Mouse (Mus musculus) thymus, adult 2 months (tissue): ENCODE results near the gene Ctf1. TPM values are rescaled to one million over a fixed set of nuclear protein-coding genes. Genes with fewer than 3 reads are reported as not detected.

Experiments used
- DNase-seq: peaks from one replicate; pipeline ENCODE4 v3.0.0; 2021
- H3K27ac ChIP-seq: fragments of 200-500 bp; 2 replicates; pipeline ENCODE4 v1.5.1; 2012; ENCODE audit warnings: low read length, control low read depth; ENCODE audit not compliant: control insufficient read depth, insufficient read depth
- H3K27me3 ChIP-seq: fragments of 200-500 bp; 2 replicates; pipeline ENCODE4 v1.6.1; 2012; ENCODE audit warnings: mild to moderate bottlenecking, low read length, moderate library complexity, mixed read lengths; ENCODE audit not compliant: control insufficient read depth, insufficient read depth
- H3K36me3 ChIP-seq: fragments of 200-500 bp; 2 replicates; pipeline ENCODE4 v1.6.1; 2012; ENCODE audit warnings: mild to moderate bottlenecking, low read length, moderate library complexity; ENCODE audit not compliant: control insufficient read depth, insufficient read depth
- H3K4me1 ChIP-seq: fragments of 200-500 bp; replicated peaks from 2 replicates; pipeline ENCODE4 v1.6.1; 2012; ENCODE audit warnings: low read length; ENCODE audit not compliant: control insufficient read depth, insufficient read depth
- H3K4me3 ChIP-seq: fragments of 200-500 bp; 2 replicates; pipeline ENCODE4 v1.5.1; 2012; ENCODE audit warnings: mild to moderate bottlenecking, low read length, control low read depth, moderate library complexity; ENCODE audit not compliant: control insufficient read depth, insufficient read depth
- CTCF ChIP-seq: fragments of 200-500 bp; IDR thresholded peaks from 2 replicates; pipeline ENCODE4 v1.5.1; 2012; ENCODE audit warnings: mild to moderate bottlenecking, control low read depth, low read length, moderate library complexity, borderline replicate concordance; ENCODE audit not compliant: control insufficient read depth, poor library complexity, insufficient read depth; ENCODE audit errors: extremely low read depth
- POLR2A ChIP-seq: fragments of 200-500 bp; IDR thresholded peaks from 2 replicates; pipeline ENCODE4 v1.6.1; 2012; ENCODE audit warnings: mild to moderate bottlenecking, low read length, control low read depth, moderate library complexity; ENCODE audit not compliant: control insufficient read depth, poor library complexity, insufficient read depth; ENCODE audit errors: extremely low read depth
- WGBS: fragments of 180-500 bp; shearing (Covaris S2); methylation state at CpG from one replicate; pipeline ENCODE4 v1.1.7; 2018; 5-methylcytosine and 5-hydroxymethylcytosine counted together
- polyA plus RNA-seq: library from polyadenylated mRNA; depleted of rRNA; stranded (reverse); fragments of >200 nt; gene quantifications from 2 replicates; pipeline ENCODE4 v1.2.3, GENCODE M21; 2012

The Ctf1 gene
- polyA plus RNA-seq, 1 experiment = 15.8 TPM

DNA sequence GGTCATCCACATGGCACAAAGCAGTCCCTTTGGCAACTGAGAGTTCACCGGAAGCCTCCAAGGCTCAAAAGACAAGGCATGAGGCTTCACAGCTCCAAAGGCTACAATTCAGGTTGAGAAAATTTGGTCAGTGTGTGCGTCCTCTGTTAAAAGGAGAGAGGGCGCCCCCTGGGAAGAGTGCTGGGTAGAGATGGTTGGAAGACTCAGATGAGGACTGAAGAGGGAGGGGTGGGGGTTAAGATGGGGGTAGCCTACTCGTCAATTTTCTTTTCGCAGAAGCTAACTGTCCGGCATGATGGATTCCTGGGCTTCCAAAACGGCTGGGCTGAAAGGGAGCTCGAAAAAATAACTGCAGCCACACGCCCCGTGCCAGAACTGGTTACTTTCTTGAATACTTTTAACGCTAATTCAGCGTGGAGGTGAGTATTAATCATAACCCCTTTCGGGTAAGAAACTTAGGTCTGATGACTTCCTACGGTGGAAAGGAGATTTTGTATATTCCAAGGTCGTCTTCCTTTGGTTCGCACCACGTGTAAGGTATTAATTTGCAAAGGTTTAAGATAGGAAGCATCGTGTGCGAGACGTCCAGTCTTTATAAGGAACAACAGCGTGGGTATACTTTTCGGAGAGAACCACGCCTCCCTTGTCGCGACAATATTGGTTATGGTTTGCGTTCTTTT lies 32.0 kb downstream of the Ctf1 start, which contains the start of gene Fbxl19:
TSS of gene Fbxl19 (plus strand) at position 178 of the 680 bp plus-strand sequence.
- peak within 1 kb of the TSS; percentile 81 for H3K4me3 ChIP-seq
- WGBS = under 1% methylated on average over 26 of the region's 26 CpGs
- peak; percentile 72 for DNase-seq
- H3K4me1 ChIP-seq = peaks cover 15% of the 10 kb centered on the region
- peaks cover under 1% of the 10 kb centered on the region; the same call in 1 of the 2 replicates for H3K36me3 ChIP-seq
- H3K27ac ChIP-seq = peak within 1 kb of the TSS; percentile 64; the same call in 1 of the 2 replicates
- no peak for TF ChIP-seq POLR2A
- TF ChIP-seq CTCF = no peak
- H3K27me3 ChIP-seq = no peaks in the 10 kb centered on the region

- TF ChIP-seq CTCF = no peak
- TF ChIP-seq POLR2A = peak; percentile 9; the same call in 1 of the 2 replicates
- Histone ChIP-seq H3K36me3 (peaks cover 7% of the 10 kb centered on the region; the same call in 1 of the 2 replicates), H3K4me1 (peaks cover 15% of the 10 kb centered on the region), H3K27me3 (no peaks in the 10 kb centered on the region), H3K4me3 (peak overlapping the region; percentile 81), H3K27ac (peak overlapping the region; percentile 64)
- WGBS = under 1% methylated on average over 19 of the region's 19 CpGs
- DNase-seq = peak; percentile 90
Measured at GRCm38 (mm10) chr7:127745251-127745651, 32.7 kb downstream of the Ctf1 start.

GRCm38 (mm10) chr7:127745652-127746493 lies 33.3 kb downstream of the Ctf1 start:
- Histone ChIP-seq H3K27ac (peak overlapping the region; percentile 64), H3K4me3 (peak overlapping the region; percentile 81), H3K27me3 (no peaks in the 10 kb centered on the region), H3K4me1 (peaks cover 15% of the 10 kb centered on the region), H3K36me3 (peaks cover 7% of the 10 kb centered on the region; the same call in 1 of the 2 replicates)
- WGBS = under 1% methylated on average over 39 of the region's 39 CpGs
- TF ChIP-seq POLR2A (peak; percentile 14; the same call in 1 of the 2 replicates), CTCF (0 out of 2 replicates have a peak, but pooled peaks have one; percentile 3)
- DNase-seq = peak; percentile 76

DNA sequence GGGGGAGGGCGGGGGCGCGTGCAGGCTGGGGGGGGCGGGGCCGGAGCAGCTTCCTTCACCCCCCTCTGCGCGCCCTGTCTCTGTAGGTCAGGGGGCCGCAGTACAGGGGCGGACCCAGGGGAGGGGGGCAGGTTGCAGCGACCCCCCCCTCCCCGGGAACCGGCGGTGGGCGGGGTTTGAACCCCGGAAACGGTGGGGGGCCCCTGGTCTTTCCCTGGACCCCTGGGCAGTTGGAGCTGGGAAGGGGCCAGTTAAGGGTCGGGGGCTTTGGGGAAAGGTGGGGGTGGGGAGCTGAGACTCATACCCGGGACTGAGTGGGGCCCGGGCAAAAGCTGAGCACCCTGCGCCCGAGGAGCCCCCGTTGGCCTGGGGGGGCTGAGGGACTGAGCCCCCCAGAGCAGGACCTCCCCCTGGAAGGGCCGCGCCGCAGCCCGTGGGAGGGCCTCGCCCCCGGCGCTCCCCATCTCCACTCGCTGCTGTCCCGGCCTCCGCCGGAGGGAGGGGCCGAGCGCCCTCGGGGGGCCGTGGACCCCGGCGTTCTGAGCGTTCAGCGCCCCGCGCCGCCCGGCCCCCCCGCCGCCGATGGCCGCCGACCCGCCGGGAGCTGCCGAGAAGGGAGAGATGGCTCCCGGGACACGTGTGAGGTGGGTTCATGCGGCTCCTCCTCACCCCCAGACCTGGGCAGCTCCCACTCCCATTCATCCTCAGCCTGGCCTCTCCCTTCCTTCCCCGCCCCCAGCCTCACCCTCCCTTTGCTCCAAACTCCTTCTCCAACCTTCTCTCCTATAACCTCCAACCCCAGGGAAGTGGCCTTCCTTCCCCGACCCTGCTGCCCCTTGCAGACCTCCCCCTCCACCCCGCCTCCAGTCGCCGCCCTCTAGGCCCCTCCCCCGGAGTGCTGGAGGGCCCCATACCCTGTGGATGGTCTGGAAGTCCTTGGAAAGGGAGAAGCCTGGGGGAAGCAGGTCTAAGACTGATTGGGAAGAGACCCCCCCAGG lies 34.3 kb downstream of the Ctf1 start:
- Histone ChIP-seq H3K36me3 (peaks cover 7% of the 10 kb centered on the region; the same call in 1 of the 2 replicates), H3K4me3 (peak overlapping the region; percentile 81), H3K27me3 (no peaks in the 10 kb centered on the region), H3K4me1 (peaks cover 15% of the 10 kb centered on the region), H3K27ac (no peak overlapping the region)
- 4% methylated on average over 36 of the region's 62 CpGs for WGBS
- peak; percentile 40 for DNase-seq
- no peak for TF ChIP-seq POLR2A
- no peak for TF ChIP-seq CTCF

DNA sequence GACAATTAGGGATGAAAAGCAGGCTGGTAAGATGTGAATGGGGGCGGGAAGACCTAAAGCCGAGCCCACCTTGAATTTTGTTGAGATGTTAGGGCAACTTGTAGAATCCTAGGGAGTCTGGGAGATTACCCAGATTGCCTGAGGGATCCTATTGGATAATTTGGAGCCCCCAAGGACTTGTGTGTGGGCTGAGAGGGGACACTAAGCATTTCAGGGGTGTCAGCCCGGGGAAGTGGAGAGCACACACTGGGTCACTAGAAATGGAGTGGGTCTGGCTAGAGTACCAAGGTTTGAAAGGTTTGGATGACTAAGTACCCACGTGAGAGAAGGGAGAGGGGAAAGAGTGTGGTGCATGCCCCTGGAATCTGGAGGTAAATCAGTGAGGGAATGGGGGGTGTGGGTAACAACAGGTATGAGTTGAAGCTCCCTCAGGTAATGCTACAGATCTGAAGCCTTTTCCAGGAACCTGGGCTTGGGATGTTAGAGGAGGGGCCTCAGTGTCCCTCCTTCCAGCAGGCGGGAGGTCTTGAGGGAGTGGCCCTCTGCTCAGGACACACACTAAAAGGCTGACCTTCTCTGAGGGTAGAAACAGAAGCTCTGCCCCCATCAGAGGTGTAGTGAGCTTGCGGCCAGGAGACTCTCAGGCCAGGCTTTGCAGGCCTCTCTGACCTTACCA lies 35.2 kb downstream of the Ctf1 start:
- DNase-seq = no peak
- WGBS = 86% methylated on average over 6 of the region's 6 CpGs
- H3K27me3 ChIP-seq = no peaks in the 10 kb centered on the region
- no peak overlapping the region for H3K4me3 ChIP-seq
- H3K36me3 ChIP-seq = peaks cover 13% of the 10 kb centered on the region; the same call in 1 of the 2 replicates
- H3K4me1 ChIP-seq = peaks cover 15% of the 10 kb centered on the region
- TF ChIP-seq CTCF = no peak
- H3K27ac ChIP-seq = no peak overlapping the region

GRCm38 (mm10) chr7:127748235-127748560 lies 35.7 kb downstream of the Ctf1 start:
- no peak for DNase-seq
- Histone ChIP-seq H3K4me3 (no peak overlapping the region), H3K27me3 (no peaks in the 10 kb centered on the region), H3K27ac (no peak overlapping the region), H3K36me3 (peaks cover 13% of the 10 kb centered on the region; the same call in 1 of the 2 replicates), H3K4me1 (peaks cover 15% of the 10 kb centered on the region)
- TF ChIP-seq POLR2A (no peak), CTCF (no peak)
- WGBS = 97% methylated on average over 28 of the region's 28 CpGs
